Mouse (Mus musculus) thymus, postnatal 10 days (tissue): Measurements from ENCODE around the gene Rflna.

Experiments
- DNase-seq, 2 experiments: peaks; one replicate each; pipeline ENCODE4 v3.0.0; 2021; ENCODE audit warnings: low spot score in 2 of 2

Rflna gene

GRCm38 (mm10) chr5:125052603-125053488 is 49.8 kb downstream of the Rflna start:
- DNase-seq, result no peak

GRCm38 (mm10) chr5:125053661-125054060 is 50.6 kb downstream of the Rflna start:
- DNase-seq, result no peak

GRCm38 (mm10) chr5:125055901-125056300 is 52.9 kb downstream of the Rflna start:
- peak; percentile 60 to 62 for DNase-seq

GRCm38 (mm10) chr5:125056331-125056695 is 53.3 kb downstream of the Rflna start:
- DNase-seq, result peak in 1 of 2 experiments; percentile 14

GRCm38 (mm10) chr5:125056696-125057554 is 53.9 kb downstream of the Rflna start:
- peak in 1 of 2 experiments; percentile 20 for DNase-seq

- peak in 1 of 2 experiments; percentile 31 for DNase-seq
Observed at GRCm38 (mm10) chr5:125057555-125058266, 54.7 kb downstream of the Rflna start.

GRCm38 (mm10) chr5:125058267-125058668 is 55.2 kb downstream of the Rflna start:
- DNase-seq, result peak; percentile 30 to 52
